Mouse (Mus musculus) midbrain, embryonic 14.5 days (tissue): ENCODE data around the gene Yy1. TPM values are rescaled to one million over a fixed set of nuclear protein-coding genes. Genes with fewer than 3 reads are reported as not detected.

Experiments
- ATAC-seq: fragments of 200-750 bp; cut with Nextera tagmentation; 2 replicates; pipeline ENCODE4 v1.8.0; 2017; ENCODE audit warnings: moderate number of reproducible peaks, moderate library complexity; ENCODE audit not compliant: low FRiP score, low TSS enrichment
- DNase-seq: peaks from one replicate; pipeline ENCODE4 v3.0.0-alpha.2; 2015
- H3K27ac ChIP-seq: fragments of 300-500 bp; sonication (generic); replicated peaks from 2 replicates; pipeline ENCODE4 v1.5.1; 2014; ENCODE audit warnings: mild to moderate bottlenecking, low read depth, low read length, moderate library complexity
- H3K27me3 ChIP-seq: fragments of 300-500 bp; sonication (generic); 2 replicates; pipeline ENCODE4 v1.6.1; 2014; ENCODE audit warnings: low read length, control low read depth, mixed read lengths; ENCODE audit not compliant: control insufficient read depth, insufficient read depth
- H3K36me3 ChIP-seq: fragments of 300-500 bp; sonication (generic); 2 replicates; pipeline ENCODE4 v1.6.1; 2014; ENCODE audit warnings: low read length, control low read depth; ENCODE audit not compliant: control insufficient read depth, insufficient read depth
- H3K4me1 ChIP-seq: fragments of 300-500 bp; sonication (generic); 2 replicates; pipeline ENCODE4 v1.6.1; 2014; ENCODE audit warnings: mild to moderate bottlenecking, antibody characterized with exemption, low read length, control low read depth; ENCODE audit not compliant: control insufficient read depth, insufficient read depth
- H3K4me2 ChIP-seq: fragments of 300-500 bp; sonication (generic); 2 replicates; pipeline ENCODE4 v1.6.1; 2014; ENCODE audit warnings: mild to moderate bottlenecking, low read length, moderate library complexity
- H3K4me3 ChIP-seq: fragments of 300-500 bp; sonication (generic); replicated peaks from 2 replicates; pipeline ENCODE4 v1.5.1; 2014; ENCODE audit warnings: low read depth, low read length
- H3K9ac ChIP-seq: fragments of 300-500 bp; sonication (generic); replicated peaks from 2 replicates; pipeline ENCODE4 v1.6.1; 2014; ENCODE audit warnings: mild to moderate bottlenecking, low read length, moderate library complexity
- H3K9me3 ChIP-seq: fragments of 300-500 bp; sonication (generic); 2 replicates; pipeline ENCODE4 v1.6.1; 2016; ENCODE audit warnings: low read length, control low read depth, mixed read lengths; ENCODE audit not compliant: control insufficient read depth
- WGBS: fragments of 180-500 bp; shearing (Covaris S2); extraction: QIAGEN DNeasy Blood & Tissue Kit; methylation state at CpG from one replicate; pipeline ENCODE4 v1.1.7; 2014; 5-methylcytosine and 5-hydroxymethylcytosine counted together
- polyA plus RNA-seq: library from polyadenylated mRNA; unstranded; fragments of >200 nt; fragmentation: Nextera tagmentation; extraction: Ambion mirVana; gene quantifications from 2 replicates; pipeline ENCODE4 v1.2.1, GENCODE M21; 2014

Gene Yy1
- polyA plus RNA-seq, 1 experiment from 2014 or later: 15.1 TPM

DNA sequence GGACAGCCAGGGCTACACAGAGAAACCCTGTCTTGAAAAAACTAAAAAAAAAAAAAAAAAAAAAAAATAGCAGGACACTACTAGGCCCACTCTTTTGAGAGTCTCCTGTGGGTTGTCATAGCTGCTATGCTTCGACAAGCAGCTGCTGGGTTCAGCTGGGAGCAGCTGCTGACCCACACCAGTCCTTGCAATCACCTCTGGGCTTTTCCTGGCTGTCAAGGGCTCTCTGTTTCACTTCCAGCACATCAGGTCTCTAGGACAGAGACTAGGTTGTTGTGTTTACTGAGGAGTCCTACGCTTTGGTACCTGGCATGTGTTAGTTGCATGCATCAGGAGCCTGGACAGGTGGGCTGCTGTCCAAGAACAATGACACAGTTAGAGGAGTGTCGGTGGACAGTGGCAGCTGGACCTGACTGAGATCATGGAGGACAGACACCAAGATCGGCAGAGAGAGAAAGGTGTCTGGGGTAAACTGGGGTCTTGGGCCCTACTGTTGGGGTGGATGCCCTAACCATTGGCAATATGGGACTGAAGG is 56.8 kb downstream of the Yy1 start:
- no peak overlapping the region for H3K27ac ChIP-seq
- no peaks in the 10 kb centered on the region for H3K27me3 ChIP-seq
- no peaks in the 10 kb centered on the region for H3K9me3 ChIP-seq
- ATAC-seq (no peak), DNase-seq (no peak)
- H3K4me3 ChIP-seq: no peak overlapping the region
- H3K9ac ChIP-seq: no peak overlapping the region
- no peak overlapping the region for H3K4me2 ChIP-seq
- no peaks in the 10 kb centered on the region for H3K4me1 ChIP-seq
- WGBS: 82% methylated on average over 4 of the region's 4 CpGs
- peaks cover 9% of the 10 kb centered on the region for H3K36me3 ChIP-seq

DNA sequence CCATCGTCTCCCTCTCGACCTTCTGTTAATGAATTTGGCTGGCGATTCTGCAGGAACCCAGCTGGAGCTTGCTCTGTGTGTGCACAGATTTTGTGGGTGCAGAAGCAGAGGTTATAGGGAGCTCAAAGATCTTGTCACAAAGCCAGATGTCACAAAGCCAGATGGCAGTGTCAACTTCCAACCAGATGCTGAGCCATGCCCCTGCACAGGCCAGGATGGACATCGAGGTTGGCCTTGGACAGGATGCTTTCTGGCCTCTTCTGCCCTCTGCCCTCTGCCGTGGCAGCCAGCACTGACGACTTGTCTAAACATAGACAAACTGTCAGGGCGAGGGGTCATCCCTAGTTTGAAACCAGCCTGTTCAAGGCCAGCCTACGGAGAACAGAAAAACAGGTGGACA is 57.4 kb downstream of the Yy1 start:
- ATAC-seq: no peak

DNA sequence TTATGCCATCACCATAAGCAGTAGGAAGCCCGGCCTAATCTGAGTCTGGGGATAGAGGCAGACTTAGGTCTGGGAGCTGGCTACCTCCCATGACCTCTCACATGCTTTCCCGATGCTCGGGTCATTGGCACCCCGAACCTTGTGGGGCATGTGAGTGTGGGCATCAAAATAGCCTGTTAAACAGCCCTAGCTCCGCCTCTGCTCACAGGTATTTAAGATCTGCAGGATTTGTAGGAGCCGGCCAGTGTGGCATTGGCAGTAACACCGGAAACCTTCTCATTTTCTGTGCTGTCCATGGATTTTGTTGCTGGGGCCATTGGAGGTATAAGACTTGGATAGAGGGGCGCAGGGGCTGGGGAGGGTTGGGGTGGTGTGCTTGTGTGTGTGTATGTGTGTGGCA is 58.1 kb downstream of the Yy1 start:
- no peak overlapping the region for H3K27ac ChIP-seq
- H3K4me3 ChIP-seq: no peak overlapping the region
- no peaks in the 10 kb centered on the region for H3K4me1 ChIP-seq
- DNase-seq (no peak), ATAC-seq (no peak)
- no peaks in the 10 kb centered on the region for H3K9me3 ChIP-seq
- no peaks in the 10 kb centered on the region for H3K27me3 ChIP-seq
- H3K9ac ChIP-seq: no peak overlapping the region
- no peak overlapping the region for H3K4me2 ChIP-seq
- 90% methylated on average over 8 of the region's 8 CpGs for WGBS
- no peaks in the 10 kb centered on the region; the same call in 1 of the 2 replicates for H3K36me3 ChIP-seq

More for the DNA sequence above, 57.4 kb downstream of the Yy1 start:
- no peak for DNase-seq
- no peak overlapping the region for H3K9ac ChIP-seq
- no peaks in the 10 kb centered on the region for H3K9me3 ChIP-seq
- H3K36me3 ChIP-seq: peaks cover 3% of the 10 kb centered on the region
- no peak overlapping the region for H3K4me2 ChIP-seq
- no peaks in the 10 kb centered on the region for H3K27me3 ChIP-seq
- H3K27ac ChIP-seq: no peak overlapping the region
- H3K4me3 ChIP-seq: no peak overlapping the region
- WGBS: 72% methylated on average over 8 of the region's 8 CpGs
- no peaks in the 10 kb centered on the region for H3K4me1 ChIP-seq

DNA sequence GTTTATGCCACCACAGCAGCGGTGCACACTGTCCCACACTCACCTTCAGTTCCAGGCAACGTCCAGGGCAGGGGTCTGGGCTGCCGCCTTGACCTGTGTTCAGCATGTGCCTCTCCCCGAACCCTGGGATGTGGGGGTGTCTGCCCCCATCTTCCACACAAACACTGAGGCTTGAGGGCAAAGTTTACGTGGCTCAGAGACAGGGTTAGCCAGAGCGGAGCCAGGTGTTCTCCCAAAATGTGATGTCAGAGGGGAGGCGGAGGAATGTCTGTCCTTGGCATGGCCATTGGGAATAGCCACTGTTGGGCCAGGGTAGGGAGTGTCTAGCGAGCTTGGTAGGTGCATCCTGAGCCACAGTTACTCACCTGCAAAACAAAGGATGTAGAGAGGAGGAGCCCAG is 60.0 kb downstream of the Yy1 start:
- WGBS: 92% methylated on average over 8 of the region's 8 CpGs
- Histone ChIP-seq H3K27me3 (no peaks in the 10 kb centered on the region), H3K4me1 (no peaks in the 10 kb centered on the region), H3K27ac (no peak overlapping the region), H3K9me3 (no peaks in the 10 kb centered on the region), H3K4me3 (no peak overlapping the region), H3K9ac (no peak overlapping the region), H3K4me2 (no peak overlapping the region), H3K36me3 (peaks cover 3% of the 10 kb centered on the region; the same call in 1 of the 2 replicates)
- DNase-seq (no peak), ATAC-seq (no peak)

DNA sequence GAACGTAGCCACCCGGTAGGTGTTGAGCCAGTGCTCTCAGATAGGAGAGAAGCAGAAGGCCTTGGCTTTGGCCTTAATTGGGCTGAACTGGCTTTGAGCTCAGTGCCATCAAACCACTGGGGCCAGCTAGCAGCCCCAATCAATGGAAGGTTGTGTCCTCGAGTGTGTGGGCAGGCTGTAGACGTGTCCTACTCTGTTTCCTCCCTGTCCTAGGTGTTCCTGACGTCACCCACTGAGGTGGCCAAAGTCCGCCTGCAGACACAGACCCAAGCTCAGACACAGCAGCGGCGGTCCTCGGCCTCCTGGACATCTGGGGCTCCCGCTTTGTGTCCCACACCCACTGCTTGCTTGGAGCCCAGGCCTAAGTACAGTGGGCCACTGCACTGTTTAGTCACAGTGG is 62.3 kb downstream of the Yy1 start:
- peaks cover 17% of the 10 kb centered on the region for H3K36me3 ChIP-seq
- no peak overlapping the region for H3K4me2 ChIP-seq
- H3K4me3 ChIP-seq: no peak overlapping the region
- no peaks in the 10 kb centered on the region for H3K4me1 ChIP-seq
- no peak overlapping the region for H3K9ac ChIP-seq
- no peak for ATAC-seq
- no peak overlapping the region for H3K27ac ChIP-seq
- H3K27me3 ChIP-seq: no peaks in the 10 kb centered on the region
- DNase-seq: no peak
- 85% methylated on average over 10 of the region's 10 CpGs for WGBS
- no peaks in the 10 kb centered on the region for H3K9me3 ChIP-seq

DNA sequence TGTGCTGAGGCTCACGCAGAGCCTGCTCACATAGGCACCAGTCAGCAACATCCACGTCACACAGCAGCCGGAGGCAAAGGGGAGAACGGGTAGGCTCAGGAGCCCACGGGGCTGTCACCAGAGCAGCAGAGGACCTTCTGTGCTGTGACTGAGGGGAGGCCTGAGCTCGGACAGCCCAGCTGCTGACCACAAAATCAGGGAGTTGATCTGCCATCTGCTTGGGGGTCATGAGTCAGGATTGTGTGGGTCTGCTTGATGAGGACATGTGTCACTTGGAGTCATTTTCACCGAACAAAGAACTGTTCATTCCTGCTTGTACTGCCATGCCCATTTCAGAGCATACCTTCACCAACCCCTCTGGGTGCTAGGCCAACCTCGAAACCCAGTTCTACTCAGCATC is 63.4 kb downstream of the Yy1 start:
- H3K27me3 ChIP-seq: no peaks in the 10 kb centered on the region
- 88% methylated on average over 8 of the region's 8 CpGs for WGBS
- no peak overlapping the region for H3K4me3 ChIP-seq
- H3K27ac ChIP-seq: no peak overlapping the region
- no peaks in the 10 kb centered on the region for H3K4me1 ChIP-seq
- DNase-seq (no peak), ATAC-seq (no peak)
- H3K36me3 ChIP-seq: peaks cover 27% of the 10 kb centered on the region
- H3K9me3 ChIP-seq: no peaks in the 10 kb centered on the region
- no peak overlapping the region for H3K9ac ChIP-seq
- no peak overlapping the region for H3K4me2 ChIP-seq

- Histone ChIP-seq H3K27me3 (no peaks in the 10 kb centered on the region), H3K27ac (no peak overlapping the region), H3K4me2 (no peak overlapping the region), H3K4me3 (no peak overlapping the region), H3K9me3 (no peaks in the 10 kb centered on the region), H3K36me3 (peaks cover 35% of the 10 kb centered on the region), H3K4me1 (no peaks in the 10 kb centered on the region), H3K9ac (no peak overlapping the region)
- WGBS: 88% methylated on average over 7 of the region's 7 CpGs
- no peak for DNase-seq
- no peak for ATAC-seq
Measured at GRCm38 (mm10) chr12:108857109-108857508, 64.3 kb downstream of the Yy1 start.

DNA sequence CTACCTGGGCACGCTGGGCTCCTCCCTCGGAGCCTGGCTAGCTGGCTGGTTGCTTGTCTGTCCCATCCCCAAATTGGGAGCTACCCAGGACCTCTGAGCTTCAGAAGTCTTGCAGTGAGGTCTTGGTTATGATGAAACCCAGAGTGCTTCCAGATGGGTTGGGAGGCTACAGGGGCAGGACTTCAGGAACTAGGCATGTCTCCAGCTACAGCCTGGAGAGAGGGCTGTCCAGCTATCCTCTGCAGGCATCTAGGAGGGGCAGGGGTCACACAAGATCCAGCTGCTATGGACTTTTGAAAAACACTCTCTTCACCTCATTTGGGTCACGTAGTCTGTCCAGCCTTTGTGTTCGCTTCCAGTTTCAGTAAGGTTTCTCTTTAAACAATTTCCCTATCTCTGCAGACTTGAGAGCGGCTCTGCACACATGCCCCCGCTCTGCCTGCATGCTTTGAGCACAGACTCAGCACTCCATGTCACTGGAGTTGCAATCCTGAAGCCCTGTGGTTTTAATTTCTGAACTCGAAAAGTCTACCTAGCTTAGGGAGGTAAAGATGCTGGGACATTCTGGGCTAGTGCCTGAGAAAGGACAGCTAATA is 64.9 kb downstream of the Yy1 start:
- 89% methylated on average over 7 of the region's 7 CpGs for WGBS
- H3K4me1 ChIP-seq: no peaks in the 10 kb centered on the region
- no peak overlapping the region for H3K4me3 ChIP-seq
- no peak for ATAC-seq
- H3K27ac ChIP-seq: no peak overlapping the region
- DNase-seq: no peak
- no peaks in the 10 kb centered on the region for H3K9me3 ChIP-seq
- H3K27me3 ChIP-seq: no peaks in the 10 kb centered on the region
- no peak overlapping the region for H3K9ac ChIP-seq
- peaks cover 41% of the 10 kb centered on the region for H3K36me3 ChIP-seq
- H3K4me2 ChIP-seq: no peak overlapping the region

DNA sequence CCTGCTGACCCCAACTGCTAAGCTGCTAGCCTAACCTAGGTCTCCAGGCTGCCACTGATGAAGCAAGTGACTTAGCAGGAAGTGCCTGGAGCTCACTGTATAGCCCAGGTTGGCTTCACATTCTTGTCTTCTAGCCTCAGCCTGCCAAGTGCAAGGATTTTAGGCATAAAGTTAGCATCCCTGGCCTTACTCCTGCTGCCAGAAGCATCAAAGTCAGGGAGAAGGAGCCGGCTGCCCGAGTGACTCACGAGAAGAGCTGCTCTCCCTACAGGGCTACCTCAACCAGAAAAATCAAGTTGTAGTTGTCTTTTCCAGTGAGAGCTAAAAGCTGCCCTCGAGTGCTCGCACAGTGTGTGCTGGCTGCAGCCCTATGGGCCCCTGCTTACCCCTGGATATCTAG is 65.7 kb downstream of the Yy1 start:
- no peak overlapping the region for H3K4me2 ChIP-seq
- no peak overlapping the region for H3K9ac ChIP-seq
- peaks cover 49% of the 10 kb centered on the region for H3K36me3 ChIP-seq
- WGBS: 93% methylated on average over 5 of the region's 5 CpGs
- no peak overlapping the region for H3K27ac ChIP-seq
- no peaks in the 10 kb centered on the region for H3K9me3 ChIP-seq
- H3K4me3 ChIP-seq: no peak overlapping the region
- no peaks in the 10 kb centered on the region for H3K27me3 ChIP-seq
- H3K4me1 ChIP-seq: no peaks in the 10 kb centered on the region
- ATAC-seq: no peak
- no peak for DNase-seq
